Mouse (Mus musculus) left cerebral cortex, adult 2 months (tissue): ENCODE results near the gene Gng5. TPM values are rescaled to one million over a fixed set of nuclear protein-coding genes. Genes with fewer than 3 reads are reported as not detected.
A peak's percentile ranks its signal among the peaks of the same experiment; 100 is the strongest.

Experiments used
- DNase-seq, 2 experiments: peaks; one replicate each; pipeline ENCODE4 v3.0.0; 2021 to 2022; ENCODE audit warnings: low spot score in 2 of 2, mixed read lengths in 1 of 2; ENCODE audit errors: extremely low spot score in 1 of 2
- H3K27ac ChIP-seq: fragments of 200-600 bp; 2 replicates; pipeline ENCODE4 v1.8.1; 2022
- H3K4me3 ChIP-seq: fragments of 200-600 bp; 2 replicates; pipeline ENCODE4 v1.8.1; 2022
- CTCF ChIP-seq: fragments of 200-600 bp; IDR thresholded peaks from 2 replicates; pipeline ENCODE4 v1.8.1; 2022; ENCODE audit warnings: antibody characterized with exemption, mild to moderate bottlenecking, moderate library complexity
- intact Hi-C: fragments of 180-260 bp; cut with DNase I; formaldehyde crosslinking; loops from one replicate; pipeline ENCODE4 v1.15.1; 2025
- total RNA-seq, 2 experiments: library from RNA; stranded (reverse); gene quantifications; 2 replicates each; pipeline ENCODE4 v1.2.3; 2021

Gene Gng5
- total RNA-seq, 2 experiments from 2014 or later, result 41.1 to 46.3 TPM

DNA sequence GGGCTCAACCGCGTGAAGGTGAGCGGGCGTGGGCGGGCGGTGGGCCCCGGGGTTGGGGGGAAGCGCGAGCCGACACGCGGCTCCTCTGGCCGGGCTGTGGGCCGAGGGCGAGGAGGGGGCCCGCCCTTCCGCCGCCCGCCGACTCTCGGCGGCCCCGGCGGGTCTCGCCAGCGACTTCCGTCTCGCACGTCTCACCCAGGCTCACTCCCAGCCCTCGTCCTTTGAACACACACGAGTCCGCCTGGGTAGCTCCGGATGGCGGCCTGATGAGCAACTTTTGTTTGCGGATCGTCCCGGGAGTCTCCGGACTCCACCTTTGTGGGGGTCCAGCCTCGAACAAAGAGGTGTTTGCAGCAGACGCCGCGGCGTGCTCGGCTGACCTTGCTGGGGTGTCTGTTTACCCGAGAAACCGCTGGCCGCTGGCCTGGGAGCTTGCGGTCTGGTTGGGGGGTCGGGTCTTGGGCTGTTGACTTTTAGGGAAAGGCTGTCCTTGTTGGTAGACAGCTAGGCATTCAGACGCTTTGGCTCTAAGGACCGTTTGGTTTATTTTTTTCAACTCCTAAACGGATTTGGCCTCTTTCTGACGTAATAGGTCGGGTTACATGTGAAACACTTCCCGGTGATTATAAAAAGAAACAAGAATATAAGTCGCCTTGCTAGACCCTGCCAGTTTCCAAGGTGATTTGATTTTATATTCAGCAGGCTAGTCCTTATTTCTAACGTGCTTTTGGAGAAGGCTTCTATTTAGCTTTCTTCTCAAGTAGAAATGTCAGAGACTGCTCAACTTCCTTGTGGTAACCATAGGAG is 599 bp downstream of the Gng5 start:
- intact Hi-C loops, result loop anchor here (10.0 kb wide), 1 partner anchor 315 kb away; no protein-coding TSS in a partner anchor
- no peak for TF ChIP-seq CTCF
- peak overlapping the region; percentile 54 for H3K4me3 ChIP-seq
- H3K27ac ChIP-seq, result peak overlapping the region; percentile 65
- peak in 1 of 2 experiments; percentile 38 for DNase-seq

- Histone ChIP-seq H3K4me3 (peak overlapping the region; percentile 54), H3K27ac (peak overlapping the region; percentile 65)
- no peak for TF ChIP-seq CTCF
- no peak for DNase-seq
- intact Hi-C loops, result loop anchor here (10.0 kb wide), 1 partner anchor 316 kb away; no protein-coding TSS in a partner anchor
Measured at GRCm38 (mm10) chr3:146500810-146501201, 1.2 kb downstream of the Gng5 start.

DNA sequence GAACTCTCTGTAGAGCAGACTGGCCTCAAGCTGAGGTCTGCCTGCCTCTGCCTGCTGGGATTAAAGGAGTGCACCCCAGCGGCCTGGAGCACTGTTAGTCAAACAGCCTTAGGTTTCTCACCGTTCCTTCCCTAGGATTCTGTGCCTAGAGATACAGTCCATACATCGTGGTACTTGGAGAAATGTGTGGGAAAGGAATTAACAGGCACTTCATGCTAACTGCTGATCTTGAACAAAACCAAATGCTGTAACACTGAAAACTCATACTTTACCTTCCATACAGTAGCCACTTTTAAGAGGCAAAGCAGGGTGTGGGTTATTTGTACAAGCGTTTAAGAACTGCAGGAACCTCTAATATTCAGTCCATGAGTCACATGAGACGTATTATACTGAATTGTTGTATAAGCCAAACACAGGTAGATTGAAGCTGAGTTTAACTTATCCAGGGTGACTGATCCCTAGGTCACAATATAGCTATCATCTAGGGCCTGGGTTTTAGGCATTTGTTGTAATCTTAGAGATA is 2.1 kb downstream of the Gng5 start:
- no peak for TF ChIP-seq CTCF
- H3K27ac ChIP-seq, result no peak overlapping the region
- no peak for DNase-seq
- intact Hi-C loops, result loop anchor here (10.0 kb wide), 1 partner anchor 317 kb away; no protein-coding TSS in a partner anchor
- no peak overlapping the region for H3K4me3 ChIP-seq

DNA sequence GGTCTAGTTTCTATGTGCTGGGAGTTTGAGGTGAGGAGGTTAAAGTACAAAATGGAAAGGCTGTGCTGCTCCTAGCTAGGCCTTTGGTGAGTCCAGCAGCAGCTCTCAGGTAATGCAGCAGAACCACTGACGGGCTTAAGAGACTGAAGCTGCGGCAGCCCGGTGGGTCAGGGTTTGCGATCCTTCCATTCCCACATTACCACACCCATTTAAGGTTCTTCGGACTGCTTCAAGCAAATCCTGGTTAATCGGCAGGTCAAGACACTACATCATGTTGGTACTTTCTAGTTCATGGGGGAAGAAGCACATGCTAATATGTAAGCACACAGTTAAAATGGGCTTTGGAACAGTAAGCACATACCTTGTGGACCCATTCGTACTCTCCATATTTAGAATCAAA is 7.1 kb downstream of the Gng5 start:
- Histone ChIP-seq H3K4me3 (no peak overlapping the region), H3K27ac (no peak overlapping the region)
- no peak for DNase-seq
- intact Hi-C loops, result loop anchor here (5.0 to 10.0 kb wide), 2 partner anchors 322 to 436 kb away; no protein-coding TSS in a partner anchor
- TF ChIP-seq CTCF, result no peak

DNA sequence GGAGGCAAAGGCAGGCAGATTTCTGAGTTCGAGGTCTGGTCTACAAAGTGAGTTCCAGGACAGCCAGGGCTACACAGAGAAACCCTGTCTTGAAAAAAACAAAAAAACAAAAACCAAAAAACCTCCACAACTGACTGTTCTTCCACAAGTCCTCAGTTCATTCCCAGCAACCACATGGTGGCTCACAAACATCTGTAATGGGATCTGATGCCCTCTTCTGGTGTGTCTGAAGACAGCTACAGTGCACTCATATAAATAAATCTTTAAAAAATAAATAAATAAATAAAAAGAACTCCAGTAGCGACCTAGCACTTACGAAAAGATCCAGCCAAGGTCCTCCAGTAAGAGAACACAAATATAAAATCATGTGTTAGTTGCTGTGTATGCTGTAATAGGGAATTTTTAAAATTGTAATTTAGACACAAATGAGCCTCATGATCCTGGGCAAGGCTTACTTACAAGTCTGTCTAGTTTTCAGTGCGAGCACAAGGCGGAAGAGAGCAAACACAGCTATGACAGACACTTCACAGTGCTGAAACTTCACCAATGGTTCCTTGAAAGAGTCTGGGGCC is 20.7 kb downstream of the Gng5 start:
- no peak for DNase-seq
- TF ChIP-seq CTCF, result peak; percentile 53
- peak overlapping the region; percentile 98 for H3K4me3 ChIP-seq
- H3K27ac ChIP-seq, result peak overlapping the region; percentile 96
- intact Hi-C loops, result loop anchor here (1.0 to 5.0 kb wide), 3 partner anchors 176 to 250 kb away; no protein-coding TSS in a partner anchor

- DNase-seq, result peak; percentile 87 to 89
- H3K4me3 ChIP-seq, result peak within 1 kb of the TSS; percentile 98
- TF ChIP-seq CTCF, result no peak
- intact Hi-C loops, result loop anchor here (1.0 to 5.0 kb wide), 4 partner anchors 176 to 292 kb away; no protein-coding TSS in a partner anchor
- H3K27ac ChIP-seq, result peak within 1 kb of the TSS; percentile 96
Measured at GRCm38 (mm10) chr3:146520798-146521651, 21.4 kb downstream of the Gng5 start, which contains the start of gene Rpf1. Rpf1 (minus strand) TSS chr3:146521429.

GRCm38 (mm10) chr3:146521652-146522020 is 22.0 kb downstream of the Gng5 start:
- peak overlapping the region; percentile 98 for H3K4me3 ChIP-seq
- H3K27ac ChIP-seq, result peak overlapping the region; percentile 96
- DNase-seq, result no peak
- TF ChIP-seq CTCF, result no peak
- intact Hi-C loops, result loop anchor here (1.0 to 5.0 kb wide), 3 partner anchors 177 to 292 kb away; no protein-coding TSS in a partner anchor

DNA sequence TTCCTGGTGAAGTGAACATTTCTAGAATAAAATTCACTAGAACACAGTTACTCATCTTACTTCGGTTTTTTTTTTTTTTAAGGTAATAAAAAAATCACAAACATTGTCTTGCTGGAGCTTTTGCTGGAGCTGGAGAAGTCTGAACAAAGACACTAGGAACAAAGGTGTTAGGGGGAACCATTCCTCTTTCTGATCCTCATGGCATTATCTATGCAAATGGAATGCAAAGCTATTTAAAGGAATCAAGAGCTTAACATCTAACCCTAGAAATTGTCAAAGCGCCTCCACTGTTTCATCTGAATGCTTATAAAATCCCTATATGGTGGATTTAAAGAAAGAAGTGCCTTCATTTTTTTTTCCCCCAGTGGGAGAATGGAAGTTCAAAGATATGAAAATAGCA is 28.7 kb downstream of the Gng5 start:
- H3K27ac ChIP-seq, result no peak overlapping the region
- intact Hi-C loops, result no loop called here
- H3K4me3 ChIP-seq, result no peak overlapping the region
- TF ChIP-seq CTCF, result no peak
- DNase-seq, result no peak

GRCm38 (mm10) chr3:146534986-146535385 is 35.4 kb downstream of the Gng5 start:
- DNase-seq, result no peak
- intact Hi-C loops, result no loop called here
- TF ChIP-seq CTCF, result no peak
- Histone ChIP-seq H3K27ac (no peak overlapping the region), H3K4me3 (no peak overlapping the region)

DNA sequence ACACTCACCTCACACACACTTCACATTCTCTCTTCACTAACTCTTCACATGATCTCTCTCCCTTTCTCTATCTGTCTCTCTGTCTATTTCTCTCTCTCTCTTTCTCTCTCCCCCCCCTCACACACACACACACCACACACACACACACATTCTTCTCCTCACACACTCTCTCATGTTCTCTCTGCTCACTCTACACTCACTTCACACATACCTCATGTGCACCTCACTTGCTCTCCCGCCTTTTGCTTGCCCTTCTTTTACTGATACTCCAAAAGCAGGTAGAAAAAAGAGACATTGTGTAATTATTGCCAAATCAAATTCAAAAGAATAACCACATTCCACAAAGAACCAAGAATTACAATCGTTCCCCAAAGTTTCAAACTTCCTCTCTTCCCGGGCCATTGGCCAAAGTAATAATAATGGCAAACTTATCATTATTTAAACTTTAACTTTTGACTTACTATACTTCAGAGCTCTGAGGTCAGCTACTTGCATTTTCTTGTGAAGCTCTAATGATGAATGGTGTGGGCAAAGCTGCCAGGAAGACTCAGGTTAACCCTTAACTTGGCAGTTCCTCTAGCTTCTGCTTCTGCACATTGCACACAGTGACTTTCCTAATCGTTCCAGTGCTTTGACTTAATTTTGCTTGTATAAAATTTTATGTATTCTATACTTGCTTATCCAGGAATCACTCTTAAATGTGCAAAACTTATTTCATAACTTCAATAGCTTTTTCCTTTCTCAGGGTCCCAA is 41.1 kb downstream of the Gng5 start:
- no peak for DNase-seq
- TF ChIP-seq CTCF, result no peak

GRCm38 (mm10) chr3:146543632-146544031 is 44.0 kb downstream of the Gng5 start:
- Histone ChIP-seq H3K4me3 (no peak overlapping the region), H3K27ac (no peak overlapping the region)
- TF ChIP-seq CTCF, result no peak
- DNase-seq, result no peak
- intact Hi-C loops, result no loop called here

More for the DNA sequence above, 41.1 kb downstream of the Gng5 start:
- H3K27ac ChIP-seq, result no peak overlapping the region
- intact Hi-C loops, result no loop called here
- H3K4me3 ChIP-seq, result no peak overlapping the region
